Comparison of ENCODE assay signal across 16 mouse cellular contexts in the genomic region with DNA sequence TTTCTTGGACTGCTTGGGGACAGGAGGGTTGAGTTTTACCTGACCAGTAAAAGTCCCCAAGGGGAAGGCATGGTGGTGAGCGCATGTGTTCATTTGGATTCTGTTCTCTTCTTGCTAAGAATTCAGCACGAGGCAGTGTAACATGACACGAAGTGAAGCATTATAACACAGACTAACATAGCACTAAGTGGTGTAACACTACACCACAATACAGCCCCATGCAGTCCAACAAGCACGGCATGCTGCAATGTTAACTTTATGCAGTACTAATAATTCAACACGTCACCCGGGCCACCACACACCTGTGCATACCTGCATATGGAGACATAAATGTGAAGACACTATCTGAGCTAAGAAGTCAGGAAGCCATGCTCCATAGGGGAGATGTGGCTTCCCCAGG.
"Had no signal": no experiment of that assay in that cellular context is flagged by ENCODE, and none has a peak within 500 bp of the region (broad histone marks: within the 10 kb centered on the region; RNA-seq: fewer than 3 reads in every experiment).

No protein-coding gene starts in this region.

- H3K9me3 ChIP-seq: kidney, embryonic 15.5 days; liver, embryonic 13.5 days; midbrain, embryonic 13.5 days; neural tube, embryonic 13.5 days had no signal

- ATAC-seq: midbrain, embryonic 13.5 days; midbrain, embryonic 16.5 days had no signal

- H3K27me3 ChIP-seq: kidney, embryonic 15.5 days; liver, embryonic 13.5 days; midbrain, embryonic 13.5 days; neural tube, embryonic 13.5 days had no signal

- H3K4me2 ChIP-seq: kidney, embryonic 15.5 days; liver, embryonic 13.5 days; midbrain, embryonic 13.5 days; neural tube, embryonic 13.5 days had no signal

- H3K9ac ChIP-seq: kidney, embryonic 15.5 days; liver, embryonic 13.5 days; midbrain, embryonic 13.5 days; neural tube, embryonic 13.5 days had no signal

- H3K27ac ChIP-seq: kidney, embryonic 15.5 days; liver, embryonic 13.5 days; midbrain, embryonic 13.5 days; neural tube, embryonic 13.5 days had no signal

- H3K4me3 ChIP-seq: kidney, embryonic 15.5 days; liver, embryonic 13.5 days; midbrain, embryonic 13.5 days; myocyte; neural tube, embryonic 13.5 days had no signal

- H3K36me3 ChIP-seq: kidney, embryonic 15.5 days; liver, embryonic 13.5 days; midbrain, embryonic 13.5 days; neural tube, embryonic 13.5 days had no signal

- DNase-seq: kidney, adult 11 months; kidney, adult 8-10 months; kidney, postnatal 14 days; kidney, postnatal 4 days; left cerebral cortex, postnatal 4 days; liver, embryonic 13.5 days; lung, adult 2 months; lung, postnatal 14 days; lung, postnatal 4 days; thymus, adult 18-20 months; thymus, postnatal 36 days had no signal

- H3K4me1 ChIP-seq: midbrain, embryonic 13.5 days had no signal
